Mouse (Mus musculus): ENCODE measurements around the gene Hal.
"Not testable (repeated sequence)": the region's sequence is repeated elsewhere in the genome, so short reads cannot be mapped to it uniquely, and the experiment has no call there.

Gene Hal

GRCm38 (mm10) chr10:93515419-93515818 lies 26.9 kb downstream of the Hal start:
- no peak for ATAC-seq (ENCODE audit: insufficient number of reproducible peaks, low FRiP score, low TSS enrichment)

DNA sequence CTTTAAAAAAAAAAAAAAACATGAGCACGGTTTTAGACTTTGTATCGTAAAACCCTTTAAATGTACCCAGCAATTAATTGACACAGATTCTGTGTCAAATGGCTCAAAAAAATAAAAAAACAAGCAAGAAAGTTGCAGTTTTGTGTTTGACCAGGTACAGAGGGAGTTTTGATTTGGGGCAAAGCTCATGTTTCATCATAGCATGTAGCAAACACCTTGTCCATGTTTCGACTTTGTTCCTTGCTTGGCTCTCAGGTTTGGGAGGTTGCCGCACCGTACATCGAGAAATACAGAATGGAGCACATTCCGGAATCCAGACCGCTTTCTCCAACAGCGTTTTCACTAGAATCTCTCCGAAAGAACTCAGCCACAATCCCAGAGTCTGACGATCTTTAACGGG lies 27.4 kb downstream of the Hal start:
- no peak for ATAC-seq (ENCODE audit: insufficient number of reproducible peaks, low FRiP score, low TSS enrichment)

DNA sequence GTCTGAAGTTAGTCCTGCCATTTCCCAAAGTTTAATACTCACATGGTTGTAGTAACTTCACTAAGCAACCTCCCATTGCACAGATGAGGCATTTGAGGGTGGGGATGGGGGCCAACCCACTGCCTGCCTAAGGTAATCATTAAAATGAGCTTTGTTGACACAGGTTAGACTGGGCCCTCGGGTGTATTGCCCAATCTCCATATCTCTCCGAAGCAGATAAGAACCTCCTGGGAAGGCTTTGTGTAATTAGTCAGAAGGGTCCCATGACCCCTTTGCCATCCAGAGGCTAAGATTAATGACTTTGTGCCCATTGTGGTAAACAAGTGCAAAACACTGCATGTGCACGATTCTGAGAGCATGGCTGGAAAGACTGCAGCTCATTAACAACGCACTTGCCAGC lies 29.2 kb downstream of the Hal start:
- ATAC-seq (ENCODE audit: insufficient number of reproducible peaks, low FRiP score, low TSS enrichment): no peak

GRCm38 (mm10) chr10:93518186-93518585 lies 29.6 kb downstream of the Hal start:
- no peak for ATAC-seq (ENCODE audit: insufficient number of reproducible peaks, low FRiP score, low TSS enrichment)

DNA sequence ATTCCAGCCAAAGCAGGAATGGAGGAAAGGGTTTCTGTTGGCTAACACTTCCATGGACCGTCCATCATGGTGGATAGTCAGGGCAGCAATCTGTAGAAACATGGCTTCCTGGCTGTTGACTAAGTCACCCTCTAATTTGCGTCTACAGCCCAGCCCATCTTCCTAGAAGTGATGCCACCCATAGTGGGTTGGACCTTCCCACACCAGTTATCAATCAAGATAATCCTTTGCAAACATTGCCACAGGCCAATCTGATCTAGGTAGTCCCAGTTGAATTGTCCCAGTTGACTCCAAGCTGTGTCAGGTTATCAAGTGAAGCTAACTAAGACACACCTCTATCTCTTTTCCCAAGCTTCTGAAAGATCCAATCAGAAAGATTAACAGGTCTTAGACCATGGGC lies 30.1 kb downstream of the Hal start:
- ATAC-seq (ENCODE audit: insufficient number of reproducible peaks, low FRiP score, low TSS enrichment): no peak

- no peak for ATAC-seq (ENCODE audit: insufficient number of reproducible peaks, low FRiP score, low TSS enrichment)
Observed at GRCm38 (mm10) chr10:93519159-93519558, 30.6 kb downstream of the Hal start.

- peak; percentile 97 for ATAC-seq (ENCODE audit: insufficient number of reproducible peaks, low FRiP score, low TSS enrichment)
Observed at GRCm38 (mm10) chr10:93519756-93520155, 31.2 kb downstream of the Hal start.

DNA sequence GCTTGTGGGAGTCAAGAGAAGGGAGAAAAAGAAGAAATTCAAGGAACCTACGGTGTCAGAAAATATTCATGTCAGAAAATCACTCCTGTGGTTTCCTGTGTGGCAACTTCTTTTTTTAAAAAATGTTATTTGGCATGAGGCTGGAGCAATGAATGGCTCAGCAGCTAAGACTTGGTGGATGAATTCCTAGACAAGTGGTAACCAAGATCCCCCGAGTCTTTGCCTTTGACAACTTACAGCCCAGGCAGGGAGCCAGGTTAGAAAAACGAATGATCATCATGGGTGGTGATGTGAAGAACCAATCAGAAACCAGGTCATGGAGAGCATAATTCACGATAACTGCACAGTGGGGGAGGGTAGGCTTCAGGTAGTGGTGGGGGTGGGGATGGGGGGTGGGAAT lies 32.4 kb downstream of the Hal start:
- no peak for ATAC-seq (ENCODE audit: insufficient number of reproducible peaks, low FRiP score, low TSS enrichment)

DNA sequence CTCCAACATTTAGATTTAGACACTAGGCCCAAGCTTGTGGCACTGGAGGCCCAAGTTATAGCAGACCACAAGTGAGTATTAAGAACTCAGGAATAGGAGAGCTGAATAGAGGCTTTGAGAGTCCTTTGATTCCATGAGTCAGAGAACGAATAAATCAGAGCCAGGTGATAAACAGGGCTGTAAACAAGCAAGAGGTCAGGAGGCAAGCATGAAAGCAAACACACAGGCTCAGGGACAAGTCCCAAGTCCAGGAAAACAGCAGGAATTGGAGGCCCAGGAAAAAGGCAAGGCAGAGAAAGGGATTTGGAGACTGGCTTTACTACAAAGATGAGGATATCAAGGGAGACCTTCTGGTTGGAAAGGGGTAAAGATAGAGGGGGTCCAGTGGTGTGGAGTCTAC lies 36.8 kb downstream of the Hal start:
- no peak for ATAC-seq (ENCODE audit: insufficient number of reproducible peaks, low FRiP score, low TSS enrichment)

GRCm38 (mm10) chr10:93538287-93538686 lies 49.7 kb downstream of the Hal start:
- no peak for ATAC-seq (ENCODE audit: insufficient number of reproducible peaks, low FRiP score, low TSS enrichment)

DNA sequence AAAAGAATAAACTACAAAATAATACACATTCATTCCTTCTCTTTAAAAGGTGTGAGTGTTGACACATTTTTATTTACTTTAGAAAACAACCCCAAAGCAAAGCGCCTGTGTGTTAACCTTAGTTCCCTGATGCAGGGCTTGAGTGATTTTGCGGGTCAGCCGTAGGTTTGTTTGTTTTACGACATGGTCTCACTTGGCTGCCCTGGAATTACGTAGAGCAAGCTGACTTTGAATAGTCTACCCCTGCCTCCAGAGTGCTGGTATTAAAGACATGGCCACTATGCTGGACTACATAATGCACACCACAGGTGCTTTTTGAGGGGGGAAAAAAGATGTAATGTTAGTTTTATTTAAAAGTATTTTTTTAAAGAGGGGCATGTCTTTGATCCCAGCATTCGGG lies 50.2 kb downstream of the Hal start:
- ATAC-seq (ENCODE audit: insufficient number of reproducible peaks, low FRiP score, low TSS enrichment): no peak

DNA sequence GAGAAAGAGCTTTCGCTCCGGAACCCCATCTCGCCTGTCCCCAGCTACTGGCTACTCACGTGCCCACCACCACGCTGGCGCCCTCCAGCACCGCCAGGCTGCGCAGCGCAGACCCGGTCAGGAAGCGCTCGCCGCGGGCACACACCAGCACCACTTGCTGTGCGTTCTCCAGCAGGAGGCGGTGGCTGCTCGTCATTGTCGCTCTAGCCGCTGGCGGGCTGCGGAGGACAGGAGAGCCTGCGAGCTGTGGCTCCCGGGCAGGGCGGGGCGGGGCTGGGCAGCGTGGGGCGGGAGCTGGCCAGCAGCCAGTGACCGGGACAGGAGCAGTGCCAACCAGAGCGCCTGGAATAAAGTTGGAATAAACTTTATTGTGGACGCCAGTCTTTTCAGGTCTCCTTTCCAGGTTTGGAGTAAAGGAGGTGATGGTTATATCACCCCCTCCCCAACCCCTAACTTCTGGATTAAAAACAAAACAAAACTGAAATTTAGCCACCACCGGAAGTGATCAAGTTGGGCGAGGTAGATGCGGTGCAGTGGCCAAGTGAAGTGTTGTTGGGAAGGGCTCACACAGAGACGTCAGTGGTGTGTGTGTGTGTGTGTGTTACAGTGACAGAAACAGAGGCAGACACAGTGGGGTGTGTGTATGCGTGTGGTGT lies 51.3 kb downstream of the Hal start, which contains the start of gene Amdhd1:
Gene Amdhd1, minus strand, starts transcription at position 259 of the 656 bp plus-strand sequence.
- peak; percentile 84 for ATAC-seq (ENCODE audit: insufficient number of reproducible peaks, low FRiP score, low TSS enrichment)

GRCm38 (mm10) chr10:93540431-93541210 lies 52.1 kb downstream of the Hal start, which contains the start of gene Ccdc38:
Gene Ccdc38, plus strand, starts transcription at chr10:93540632.
- no peak for ATAC-seq (ENCODE audit: insufficient number of reproducible peaks, low FRiP score, low TSS enrichment)

DNA sequence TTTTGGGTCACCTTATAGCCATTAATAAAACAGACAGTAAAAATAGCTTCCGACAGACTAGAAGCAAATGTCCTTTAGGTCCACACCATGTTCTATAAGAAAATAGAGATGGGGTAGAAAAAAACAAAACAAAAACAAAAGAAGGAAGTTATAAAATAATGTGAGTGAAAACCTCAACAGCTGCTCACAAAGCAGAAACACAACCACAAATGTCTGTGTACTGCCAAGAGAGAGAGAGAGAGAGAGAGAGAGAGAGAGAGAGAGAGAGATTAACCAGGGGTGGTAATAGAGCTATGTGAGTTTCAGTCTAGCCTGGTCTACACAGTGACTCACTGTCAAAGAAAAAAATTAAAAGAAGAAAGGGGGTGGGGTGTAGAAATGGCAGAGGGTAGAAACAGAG lies 53.0 kb downstream of the Hal start:
- ATAC-seq (ENCODE audit: insufficient number of reproducible peaks, low FRiP score, low TSS enrichment): no peak

DNA sequence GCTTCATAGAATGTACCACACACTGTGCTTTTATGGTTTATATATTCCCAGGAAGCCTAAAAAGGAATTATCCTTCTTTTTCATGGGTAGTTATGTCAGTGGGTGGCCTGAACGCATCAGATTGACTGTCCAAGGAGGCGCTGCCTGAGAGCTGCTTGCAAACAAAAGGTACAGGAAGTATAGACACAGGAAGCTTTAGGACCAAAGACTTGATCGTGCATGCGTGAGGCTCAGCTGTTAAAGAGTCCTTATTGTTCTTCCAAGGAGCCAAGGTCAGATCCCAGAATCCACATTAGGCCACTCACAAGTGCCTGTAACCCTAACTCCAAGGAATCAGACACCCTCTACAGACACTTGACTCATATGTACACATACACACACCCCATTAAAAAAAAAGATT lies 53.8 kb downstream of the Hal start:
- no peak for ATAC-seq (ENCODE audit: insufficient number of reproducible peaks, low FRiP score, low TSS enrichment)

- no peak for ATAC-seq (ENCODE audit: insufficient number of reproducible peaks, low FRiP score, low TSS enrichment)
Observed at GRCm38 (mm10) chr10:93543176-93543575, 54.6 kb downstream of the Hal start.

GRCm38 (mm10) chr10:93544172-93544571 lies 55.6 kb downstream of the Hal start:
- ATAC-seq (ENCODE audit: insufficient number of reproducible peaks, low FRiP score, low TSS enrichment): no peak

DNA sequence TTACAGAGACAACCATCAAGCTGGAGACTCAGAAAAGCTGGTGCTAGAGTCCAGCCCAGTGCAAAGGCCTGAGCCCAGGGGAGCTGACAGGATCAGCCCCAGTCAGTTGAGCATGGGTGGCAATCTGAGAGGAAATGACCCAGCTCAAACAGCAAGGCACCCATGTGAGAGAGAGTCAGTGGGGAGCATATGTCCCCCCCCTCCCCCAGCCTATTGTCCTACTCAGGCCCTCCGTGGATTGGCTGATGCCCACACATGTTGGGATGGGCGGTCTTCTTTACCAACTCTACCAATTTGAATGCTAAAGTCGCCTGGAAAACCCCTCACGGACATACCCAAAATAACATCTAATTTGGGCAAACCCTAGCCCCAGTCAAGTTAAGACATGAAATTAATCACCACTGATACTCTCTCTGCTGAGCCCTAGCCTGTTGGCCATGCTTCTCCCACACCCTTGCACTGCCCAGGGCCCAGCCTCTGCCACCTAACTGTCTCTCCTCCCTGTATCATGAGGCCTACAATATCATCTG lies 59.2 kb downstream of the Hal start:
- no peak for ATAC-seq (ENCODE audit: insufficient number of reproducible peaks, low FRiP score, low TSS enrichment)

- ATAC-seq (ENCODE audit: insufficient number of reproducible peaks, low FRiP score, low TSS enrichment): peak; percentile 89
Observed at GRCm38 (mm10) chr10:93548991-93549390, 60.4 kb downstream of the Hal start.

DNA sequence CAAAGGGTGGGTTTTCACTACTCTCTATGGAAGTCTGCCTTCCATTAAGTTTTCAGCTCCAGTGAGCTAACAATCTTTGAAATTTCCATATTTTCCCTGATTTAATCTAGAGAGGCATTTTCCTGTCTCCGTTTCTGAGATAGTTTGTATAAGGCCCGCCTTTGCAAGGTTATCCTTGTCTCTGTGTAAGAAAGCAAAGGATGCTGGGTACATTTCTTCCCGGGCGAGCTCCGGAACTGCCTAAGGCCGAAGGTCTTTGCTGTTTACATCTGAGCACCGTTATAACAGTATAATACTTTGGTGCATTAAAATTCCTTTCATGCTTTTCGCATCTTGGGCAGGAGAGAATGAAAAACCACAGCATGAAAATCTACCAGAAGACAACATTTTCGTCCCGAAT lies 61.3 kb downstream of the Hal start:
- no peak for ATAC-seq (ENCODE audit: insufficient number of reproducible peaks, low FRiP score, low TSS enrichment)

DNA sequence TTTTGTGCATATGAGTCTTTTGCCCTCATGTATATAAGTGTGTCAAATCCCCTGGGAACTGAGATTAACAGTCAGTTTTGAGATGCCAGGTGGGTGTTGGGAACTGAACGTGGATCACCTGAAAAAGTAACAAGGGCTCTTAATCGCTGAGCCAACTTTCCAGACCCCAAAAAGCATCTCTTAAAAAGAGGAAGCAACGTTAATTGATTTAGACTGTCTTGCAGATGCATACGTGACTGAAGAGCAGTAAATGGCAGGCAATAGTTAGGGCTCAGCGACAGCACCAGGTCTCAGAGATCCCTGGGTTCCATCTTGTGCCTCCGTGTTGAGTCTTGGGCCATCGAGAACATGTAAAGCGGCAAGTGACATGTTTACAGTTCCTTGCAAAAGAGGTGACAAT lies 64.0 kb downstream of the Hal start:
- ATAC-seq (ENCODE audit: insufficient number of reproducible peaks, low FRiP score, low TSS enrichment): no peak

DNA sequence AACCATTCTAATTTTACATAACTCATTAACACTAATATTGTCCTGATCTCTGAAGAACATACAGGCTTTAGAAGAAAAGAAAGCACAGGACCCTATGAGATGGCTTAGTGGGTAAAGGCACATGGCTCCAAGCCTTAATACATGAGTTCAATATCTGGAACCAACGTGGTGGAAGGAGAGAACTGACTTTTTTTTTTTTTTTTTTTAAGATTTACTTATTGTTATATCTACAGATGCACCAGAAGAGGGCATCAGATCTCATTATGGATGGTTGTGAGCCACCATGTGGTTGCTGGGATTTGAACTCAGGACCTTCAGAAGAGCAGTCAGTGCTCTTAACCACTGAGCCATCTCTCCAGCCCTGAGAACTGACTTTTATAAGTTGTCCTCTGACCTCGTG lies 69.4 kb downstream of the Hal start:
- not testable (repeated sequence) for ATAC-seq (ENCODE audit: insufficient number of reproducible peaks, low FRiP score, low TSS enrichment)

Measured in cerebellum, adult (tissue).